ENCODE assay signal across 9 mouse cellular contexts in genomic region chr5:137376198-137376597, GRCm38 (mm10). TPM values are rescaled to one million over a fixed set of nuclear protein-coding genes. Genes with fewer than 3 reads are reported as not detected.
A peak's percentile ranks its signal among the peaks of the same experiment; 100 is the strongest.
DNase-seq lines count a peak whose midpoint lies in the region; ATAC-seq lines count a peak whose summit lies in the region.
"Had no signal": no experiment of that assay in that cellular context is flagged by ENCODE, and none has a peak within 500 bp of the region (broad histone marks: within the 10 kb centered on the region; RNA-seq: fewer than 3 reads in every experiment).

No protein-coding gene starts in this region.

- no peaks in the 10 kb centered on the region for H3K9me3 ChIP-seq in midbrain, embryonic 14.5 days (ENCODE audit: control insufficient read depth, low read length)
- no peaks in the 10 kb centered on the region for H3K9me3 ChIP-seq in midbrain, embryonic 16.5 days (replicated peaks; ENCODE audit: control insufficient read depth, low read length, poor library complexity, severe bottlenecking)
- no peaks in the 10 kb centered on the region for H3K9me3 ChIP-seq in limb, embryonic 11.5 days (ENCODE audit: control insufficient read depth, low read length)

- H3K4me3 ChIP-seq in midbrain, embryonic 14.5 days (replicated peaks; ENCODE audit: low read depth, low read length) = no peak overlapping the region
- no peak overlapping the region for H3K4me3 ChIP-seq in midbrain, embryonic 16.5 days (ENCODE audit: low read depth, low read length)
- H3K4me3 ChIP-seq in limb, embryonic 11.5 days (ENCODE audit: low read depth, low read length) = no peak overlapping the region

- WGBS in midbrain, embryonic 14.5 days = 39% methylated on average over 7 of the region's 7 CpGs
- 38% methylated on average over 7 of the region's 7 CpGs for WGBS in midbrain, embryonic 16.5 days
- 41% methylated on average over 7 of the region's 7 CpGs for WGBS in limb, embryonic 11.5 days

- H3K9ac ChIP-seq in midbrain, embryonic 14.5 days (replicated peaks; ENCODE audit: low read length) = no peak overlapping the region
- no peak overlapping the region for H3K9ac ChIP-seq in midbrain, embryonic 16.5 days (ENCODE audit: low read depth, low read length)
- no peak overlapping the region for H3K9ac ChIP-seq in limb, embryonic 11.5 days (ENCODE audit: low read length)

- peaks cover 13% of the 10 kb centered on the region for H3K36me3 ChIP-seq in midbrain, embryonic 14.5 days (ENCODE audit: control insufficient read depth, insufficient read depth, low read length)
- H3K36me3 ChIP-seq in midbrain, embryonic 16.5 days (ENCODE audit: control insufficient read depth, insufficient read depth, low read length) = no peaks in the 10 kb centered on the region
- H3K36me3 ChIP-seq in limb, embryonic 11.5 days (ENCODE audit: control insufficient read depth, insufficient read depth, low read length) = peaks cover 28% of the 10 kb centered on the region

- H3K27ac ChIP-seq in midbrain, embryonic 14.5 days (replicated peaks; ENCODE audit: low read depth, low read length) = no peak overlapping the region
- no peak overlapping the region for H3K27ac ChIP-seq in midbrain, embryonic 16.5 days (ENCODE audit: low read length)
- no peak overlapping the region for H3K27ac ChIP-seq in limb, embryonic 11.5 days (replicated peaks; ENCODE audit: low read depth, low read length)

- H3K4me1 ChIP-seq in midbrain, embryonic 14.5 days (ENCODE audit: control insufficient read depth, insufficient read depth, low read length) = no peaks in the 10 kb centered on the region
- peaks cover 3% of the 10 kb centered on the region; the same call in 1 of the 2 replicates for H3K4me1 ChIP-seq in midbrain, embryonic 16.5 days (ENCODE audit: control insufficient read depth, insufficient read depth, low read length)
- H3K4me1 ChIP-seq in limb, embryonic 11.5 days (ENCODE audit: control insufficient read depth, insufficient read depth, low read length) = 0 out of 2 replicates have a peak, but pooled peaks cover 2% of the 10 kb centered on the region

- DNase-seq in adrenal gland, postnatal 36 days = peak; percentile 36 to 37
- no peak for DNase-seq in adrenal gland, postnatal 25 days
- DNase-seq in midbrain, embryonic 14.5 days = peak; percentile 42
- peak; percentile 47 for DNase-seq in limb, embryonic 11.5 days (ENCODE audit: low spot score)
- peak; percentile 1 for DNase-seq in telencephalon, adult 2 months (ENCODE audit: low read depth, low spot score)
- no peak for DNase-seq in left cerebral cortex, postnatal 36 days (ENCODE audit: low spot score in 2 of 2)
- no peak for DNase-seq in thymus, postnatal 4 days
- DNase-seq: cerebellum, adult 11-12 months had no signal

- intact Hi-C loops in left cerebral cortex, postnatal 36 days (cut with DNase I) = no loop called here

- no peak for ATAC-seq in midbrain, embryonic 14.5 days (ENCODE audit: low FRiP score, low TSS enrichment)
- no peak for ATAC-seq in midbrain, embryonic 16.5 days
- ATAC-seq in limb, embryonic 11.5 days (ENCODE audit: insufficient number of reproducible peaks, low FRiP score, low TSS enrichment, low read depth) = no peak

- H3K4me2 ChIP-seq in midbrain, embryonic 14.5 days (ENCODE audit: low read length) = no peak overlapping the region
- no peak overlapping the region for H3K4me2 ChIP-seq in midbrain, embryonic 16.5 days (ENCODE audit: low read length)
- no peak overlapping the region for H3K4me2 ChIP-seq in limb, embryonic 11.5 days (ENCODE audit: low read depth, severe bottlenecking)

- no peaks in the 10 kb centered on the region for H3K27me3 ChIP-seq in midbrain, embryonic 14.5 days (ENCODE audit: control insufficient read depth, insufficient read depth, low read length)
- H3K27me3 ChIP-seq in midbrain, embryonic 16.5 days (ENCODE audit: control insufficient read depth, insufficient read depth, low read depth, low read length) = no peaks in the 10 kb centered on the region
- no peaks in the 10 kb centered on the region for H3K27me3 ChIP-seq in limb, embryonic 11.5 days (ENCODE audit: control insufficient read depth, insufficient read depth, low read length)

RNA-seq across cellular contexts. Expression of gene Ephb4, which starts 26.3 kb away (rescaled TPM):
- 10 to 100 TPM; 59.4 to 60.6 TPM for total RNA-seq in adrenal gland, postnatal 36 days (2021)
- 54.6 and 70.5 TPM in 2 replicates for total RNA-seq in adrenal gland, postnatal 25 days (2021)
- polyA plus RNA-seq in midbrain, embryonic 14.5 days (2014; fragmentation: Nextera tagmentation; extraction: Ambion mirVana) = 3.4 and 8.5 TPM in 2 replicates
- 4.8 and 6.0 TPM in 2 replicates for polyA plus RNA-seq in midbrain, embryonic 16.5 days (2015; fragmentation: Nextera tagmentation; extraction: Ambion mirVana)
- 71.2 and 76.7 TPM in 2 replicates for polyA plus RNA-seq in limb, embryonic 11.5 days (2014; fragmentation: Nextera tagmentation; extraction: Ambion mirVana)
- 1 to 10 TPM; 5.3 to 6.1 TPM for total RNA-seq in left cerebral cortex, postnatal 36 days (2021)

RNA-seq across cellular contexts. Expression of gene Slc12a9, which starts 42.8 kb away (rescaled TPM):
- 10 to 100 TPM in 1 of 2 experiments, 1 to 10 TPM in 1; 8.0 to 11.5 TPM for total RNA-seq in adrenal gland, postnatal 36 days (2021)
- 9.2 and 17.7 TPM in 2 replicates for total RNA-seq in adrenal gland, postnatal 25 days (2021)
- polyA plus RNA-seq in midbrain, embryonic 14.5 days (2014; fragmentation: Nextera tagmentation; extraction: Ambion mirVana) = 17.1 and 18.6 TPM in 2 replicates
- 26.8 and 27.3 TPM in 2 replicates for polyA plus RNA-seq in midbrain, embryonic 16.5 days (2015; fragmentation: Nextera tagmentation; extraction: Ambion mirVana)
- polyA plus RNA-seq in limb, embryonic 11.5 days (2014; fragmentation: Nextera tagmentation; extraction: Ambion mirVana) = 4.7 and 6.4 TPM in 2 replicates
- total RNA-seq in left cerebral cortex, postnatal 36 days (2021) = 10 to 100 TPM; 21.1 to 25.2 TPM

Comparison
In these comparisons a context has a peak if more than half of its experiments do, and no peak if none do; other contexts are left out.
1. DNase-seq: peak in adrenal gland, postnatal 36 days (2 of 2), midbrain, embryonic 14.5 days (single experiment), limb, embryonic 11.5 days (single experiment) and telencephalon, adult 2 months (single experiment); none in adrenal gland, postnatal 25 days (single experiment), left cerebral cortex, postnatal 36 days (0 of 2) and thymus, postnatal 4 days (single experiment).